Mouse (Mus musculus) inflammation-experienced regulatory T-cells, adult 6 months (primary cell): ENCODE data around the gene Ntm. TPM values are rescaled to one million over a fixed set of nuclear protein-coding genes. Genes with fewer than 3 reads are reported as not detected.

Experiments
- ATAC-seq: one replicate; pipeline ENCODE4 v1.8.0; 2017
- polyA plus RNA-seq, 3 experiments: library from polyadenylated mRNA; unstranded; fragments of 100-300 nt; shearing (Covaris generic); gene quantifications; one replicate each; pipeline ENCODE4 v1.2.1; 2017

Gene Ntm
- polyA plus RNA-seq, 3 experiments from 2014 or later = not detected

- no peak for ATAC-seq
These were observed 309.2 kb downstream of the Ntm start for GRCm38 (mm10) chr9:29653678-29654235.

- no peak for ATAC-seq
These were observed 310.1 kb downstream of the Ntm start for GRCm38 (mm10) chr9:29652854-29653253.

GRCm38 (mm10) chr9:29651856-29652255 is 311.1 kb downstream of the Ntm start:
- ATAC-seq = no peak

GRCm38 (mm10) chr9:29651226-29651625 is 311.7 kb downstream of the Ntm start:
- ATAC-seq = no peak

GRCm38 (mm10) chr9:29650679-29651078 is 312.3 kb downstream of the Ntm start:
- ATAC-seq = no peak

- ATAC-seq = no peak
These were observed 312.7 kb downstream of the Ntm start for GRCm38 (mm10) chr9:29650266-29650665.

GRCm38 (mm10) chr9:29648256-29648655 is 314.7 kb downstream of the Ntm start:
- no peak for ATAC-seq

- no peak for ATAC-seq
These were observed 315.2 kb downstream of the Ntm start for GRCm38 (mm10) chr9:29647764-29648163.

- no peak for ATAC-seq
These were observed 317.0 kb downstream of the Ntm start for GRCm38 (mm10) chr9:29645796-29646400.

GRCm38 (mm10) chr9:29642997-29643657 is 319.8 kb downstream of the Ntm start:
- no peak for ATAC-seq

GRCm38 (mm10) chr9:29637335-29637734 is 325.6 kb downstream of the Ntm start:
- ATAC-seq = no peak

GRCm38 (mm10) chr9:29617181-29617580 is 345.8 kb downstream of the Ntm start:
- ATAC-seq = no peak

- no peak for ATAC-seq
These were observed 350.8 kb downstream of the Ntm start for GRCm38 (mm10) chr9:29612020-29612612.

- ATAC-seq = no peak
These were observed 352.1 kb downstream of the Ntm start for GRCm38 (mm10) chr9:29610867-29611266.

GRCm38 (mm10) chr9:29597665-29598064 is 365.3 kb downstream of the Ntm start:
- ATAC-seq = no peak

GRCm38 (mm10) chr9:29595321-29595720 is 367.6 kb downstream of the Ntm start:
- no peak for ATAC-seq

- ATAC-seq = no peak
These were observed 368.2 kb downstream of the Ntm start for GRCm38 (mm10) chr9:29594537-29595294.

GRCm38 (mm10) chr9:29587376-29587775 is 375.6 kb downstream of the Ntm start:
- no peak for ATAC-seq

GRCm38 (mm10) chr9:29586381-29586770 is 376.6 kb downstream of the Ntm start:
- ATAC-seq = no peak

- no peak for ATAC-seq
These were observed 377.1 kb downstream of the Ntm start for GRCm38 (mm10) chr9:29585746-29586380.

- ATAC-seq = no peak
These were observed 384.7 kb downstream of the Ntm start for GRCm38 (mm10) chr9:29578226-29578625.

GRCm38 (mm10) chr9:29576051-29576533 is 386.8 kb downstream of the Ntm start:
- no peak for ATAC-seq
